Mouse (Mus musculus) kidney, adult 2 months (tissue): ENCODE measurements around the gene Slc25a45.

Source experiments
- CTCF ChIP-seq: fragments of 200-500 bp; conservative IDR thresholded peaks from 2 replicates; pipeline ENCODE4 v1.5.1; 2011; ENCODE audit warnings: low read depth, mild to moderate bottlenecking, control low read depth, low read length, moderate library complexity, mixed read lengths; ENCODE audit not compliant: insufficient read depth, insufficient read length
- POLR2A ChIP-seq: fragments of 200-500 bp; IDR thresholded peaks from one replicate; pipeline ENCODE4 v1.6.1; 2011; ENCODE audit warnings: low read depth, low read length, control low read depth

GRCm38 (mm10) chr19:5833287-5834100 lies 44.1 kb upstream of the Slc25a45 start:
- TF ChIP-seq CTCF (no peak), POLR2A (peak; percentile 81)
